Mouse (Mus musculus) liver, postnatal 0 days (tissue): ENCODE measurements at regions not wholly inside any gene's neighbourhood (a gene's known extent, or its start where the extent isn't known, plus 50 kb on each side); places are given as distances from the start of the nearest gene placed in this dataset.

ENCODE experiments used
- CTCF ChIP-seq: sonication (generic); IDR thresholded peaks from 2 replicates; pipeline ENCODE4 v1.5.1; 2016; ENCODE audit warnings: antibody characterized with exemption, low read depth
- EP300 ChIP-seq: IDR thresholded peaks from 2 replicates; pipeline ENCODE4 v1.6.1; 2016; ENCODE audit warnings: antibody characterized with exemption, low read depth, mild to moderate bottlenecking

DNA sequence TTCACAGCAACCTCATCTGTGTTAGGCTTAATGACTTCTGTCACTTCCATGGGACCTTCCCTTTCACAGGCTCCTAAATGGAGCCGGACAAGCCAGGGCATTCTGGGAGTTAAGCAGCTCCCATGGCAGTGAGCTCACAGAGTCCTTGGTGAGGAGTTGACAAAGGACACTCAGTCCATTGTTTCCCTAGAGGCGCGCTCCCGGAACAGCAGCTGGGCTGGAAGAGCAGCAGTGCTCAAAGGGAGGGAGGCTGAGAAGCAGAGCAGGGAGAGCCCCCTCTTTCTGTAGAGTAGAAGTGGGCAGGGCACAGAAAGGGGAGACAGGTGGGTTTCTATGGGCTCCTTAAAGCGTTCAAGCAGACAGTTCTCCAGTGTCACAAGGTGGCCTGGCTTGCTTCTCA is 124.3 kb upstream of the Haao start:
- no peak for TF ChIP-seq EP300
- TF ChIP-seq CTCF, result no peak
